Mouse (Mus musculus) brain, embryonic 14.5 days (tissue): ENCODE measurements at regions not wholly inside any gene's neighbourhood (a gene's known extent, or its start where the extent isn't known, plus 50 kb on each side); places are given as distances from the start of the nearest gene placed in this dataset.

ENCODE experiments used
- CTCF ChIP-seq: fragments of 200-500 bp; IDR thresholded peaks from 2 replicates; pipeline ENCODE4 v1.5.1; 2012; ENCODE audit warnings: inconsistent platforms, mild to moderate bottlenecking, moderate library complexity, borderline replicate concordance; ENCODE audit not compliant: insufficient read depth, insufficient read length; ENCODE audit errors: extremely low read depth
- POLR2A ChIP-seq: fragments of 200-500 bp; IDR thresholded peaks from 2 replicates; pipeline ENCODE4 v1.6.1; 2012; ENCODE audit warnings: mild to moderate bottlenecking, inconsistent platforms, borderline replicate concordance; ENCODE audit not compliant: poor library complexity, insufficient read depth, insufficient read length, severe bottlenecking; ENCODE audit errors: extremely low read depth

DNA sequence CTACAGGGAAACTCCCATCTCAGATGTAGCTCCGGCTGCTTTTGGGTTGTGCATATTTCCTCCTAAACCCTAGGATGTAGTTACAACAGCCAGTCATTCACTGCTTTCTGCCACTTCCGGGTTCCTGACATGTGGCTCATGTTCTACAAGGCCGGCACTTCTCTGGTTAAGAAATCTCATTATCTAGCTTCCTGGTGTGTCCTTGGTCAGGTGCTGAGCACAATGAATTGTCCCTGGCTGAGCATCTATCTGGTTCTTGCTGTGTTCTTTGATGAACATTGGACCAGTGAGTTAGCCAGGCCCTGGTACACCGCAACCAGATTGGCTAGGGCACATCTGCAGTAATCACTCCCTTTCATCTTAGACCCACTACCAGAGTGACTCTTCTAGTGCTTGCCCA, 66.2 kb upstream of the Dio3 start:
- no peak for TF ChIP-seq POLR2A
- TF ChIP-seq CTCF = no peak
